Mouse (Mus musculus): Measurements from ENCODE around the gene Hist1h2bj. TPM values are rescaled to one million over a fixed set of nuclear protein-coding genes. Genes with fewer than 3 reads are reported as not detected.

Gene Hist1h2bj
- 1 to 10 TPM; 2.3 to 3.4 TPM for total RNA-seq (2021)
- long read RNA-seq, experiment 1, partial matches to known transcripts, result 0 of 4 reads
- long read RNA-seq, experiment 1, other reads (novel, unspliced or antisense), result 4 of 4 reads
- long read RNA-seq, experiment 2, result 0 reads

DNA sequence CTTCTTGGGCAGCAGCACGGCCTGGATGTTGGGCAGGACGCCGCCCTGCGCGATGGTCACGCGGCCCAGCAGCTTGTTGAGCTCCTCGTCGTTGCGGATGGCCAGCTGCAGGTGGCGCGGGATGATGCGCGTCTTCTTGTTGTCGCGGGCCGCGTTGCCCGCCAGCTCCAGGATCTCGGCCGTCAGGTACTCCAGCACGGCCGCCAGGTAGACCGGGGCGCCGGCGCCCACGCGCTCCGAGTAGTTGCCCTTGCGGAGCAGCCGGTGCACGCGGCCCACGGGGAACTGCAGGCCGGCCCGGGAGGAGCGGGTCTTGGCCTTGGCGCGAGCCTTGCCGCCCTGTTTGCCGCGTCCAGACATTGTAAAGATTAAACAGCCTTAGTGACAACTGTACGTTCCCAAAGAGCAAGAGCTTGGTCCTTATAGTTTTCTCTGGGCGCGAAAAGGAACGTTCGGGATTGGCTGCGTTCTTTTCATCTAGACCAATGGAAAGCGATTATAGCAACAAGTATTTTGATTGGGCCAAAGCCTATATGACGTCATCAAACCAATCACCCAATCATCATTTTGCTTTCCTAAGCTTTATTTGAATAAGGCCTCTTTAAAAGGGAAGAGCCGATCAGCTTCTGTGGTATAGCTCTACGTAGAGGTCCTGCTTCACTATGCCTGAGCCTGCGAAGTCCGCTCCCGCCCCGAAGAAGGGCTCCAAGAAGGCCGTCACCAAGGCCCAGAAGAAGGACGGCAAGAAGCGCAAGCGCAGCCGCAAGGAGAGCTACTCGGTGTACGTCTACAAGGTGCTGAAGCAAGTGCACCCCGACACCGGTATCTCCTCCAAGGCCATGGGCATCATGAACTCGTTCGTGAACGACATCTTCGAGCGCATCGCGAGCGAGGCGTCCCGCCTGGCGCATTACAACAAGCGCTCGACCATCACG lies at the start of gene Hist1h2bj, which contains the start of gene Hist1h2ag:
Hist1h2bj (plus strand) TSS at position 647 of the 935 bp plus-strand sequence.
Hist1h2ag (minus strand) TSS at position 377 of the 935 bp plus-strand sequence.
- intact Hi-C loops (cut with DNase I), result loop anchor here (5.0 kb wide), 4 partner anchors 266 to 1704 kb away; partner anchors contain the start of genes Hist1h1e, Hist1h2bb, Hist1h2be and Hist1h3c
- peak; percentile 76 for DNase-seq
- peak within 1 kb of the TSS; percentile 81 for H3K27ac ChIP-seq
- peak within 1 kb of the TSS; percentile 71 for H3K4me3 ChIP-seq

DNA sequence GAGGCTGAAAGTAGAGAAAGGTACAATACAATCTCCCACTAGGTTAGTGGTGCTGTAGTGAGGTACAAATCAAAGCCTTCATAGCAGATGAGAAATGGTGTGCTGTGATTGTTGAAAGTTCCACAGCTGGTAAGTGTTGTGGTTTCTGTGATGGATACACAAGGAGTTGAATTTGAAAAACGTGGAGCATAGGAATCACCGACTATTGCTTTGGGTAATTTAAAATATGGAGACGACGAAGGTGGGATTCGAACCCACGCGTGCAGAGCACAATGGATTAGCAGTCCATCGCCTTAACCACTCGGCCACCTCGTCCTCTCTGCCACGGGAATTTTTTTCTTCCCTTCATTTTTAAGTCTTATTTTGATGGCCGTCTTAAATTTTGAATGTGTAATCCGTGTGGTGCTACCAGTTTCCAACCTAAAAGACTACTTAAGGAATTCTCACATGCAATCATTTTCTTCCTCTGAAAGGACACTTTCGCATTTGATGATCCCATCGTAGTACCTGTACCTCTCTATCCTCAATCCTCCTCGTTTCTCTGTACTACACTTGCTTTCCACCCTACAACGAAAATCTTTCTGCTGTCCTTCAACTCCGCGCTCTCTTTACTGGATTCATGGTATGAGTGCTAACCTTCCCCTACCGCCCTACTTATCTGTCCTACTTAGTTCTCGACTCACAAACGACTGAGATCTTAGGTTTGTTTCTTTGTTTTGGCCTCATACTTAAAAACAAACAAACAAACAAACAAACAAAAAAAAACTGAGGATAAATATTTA lies 48.9 kb upstream of the Hist1h2bj start:
- TF ChIP-seq CTCF (IDR thresholded peaks at IDR 0.05), result no peak
- H3K4me3 ChIP-seq, result no peak overlapping the region
- intact Hi-C loops (cut with DNase I), result no loop called here
- H3K27ac ChIP-seq, result no peak overlapping the region
- no peak for DNase-seq

DNA sequence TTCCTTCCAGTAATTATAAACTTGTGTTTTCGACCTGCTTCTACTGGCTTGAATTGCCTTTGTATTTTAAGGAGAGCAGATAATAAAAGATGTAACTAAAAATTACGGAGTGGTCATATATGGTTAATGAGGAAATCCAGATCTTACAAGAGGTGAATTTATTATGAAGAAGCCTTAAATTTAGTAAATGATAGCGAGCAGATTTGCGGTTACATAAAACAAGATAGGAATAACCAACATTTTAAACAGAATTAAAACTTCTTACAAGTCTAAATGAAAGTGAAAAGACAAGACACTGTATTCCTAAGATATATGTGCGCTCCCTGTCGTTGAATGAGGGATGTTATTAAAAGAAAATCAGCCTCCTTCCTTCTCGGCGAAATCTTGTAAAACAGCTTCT lies 48.1 kb upstream of the Hist1h2bj start:
- no peak for TF ChIP-seq CTCF (IDR thresholded peaks at IDR 0.05)
- no peak for DNase-seq
- H3K4me3 ChIP-seq, result peak overlapping the region; percentile 64
- no peak overlapping the region for H3K27ac ChIP-seq
- intact Hi-C loops (cut with DNase I), result no loop called here

DNA sequence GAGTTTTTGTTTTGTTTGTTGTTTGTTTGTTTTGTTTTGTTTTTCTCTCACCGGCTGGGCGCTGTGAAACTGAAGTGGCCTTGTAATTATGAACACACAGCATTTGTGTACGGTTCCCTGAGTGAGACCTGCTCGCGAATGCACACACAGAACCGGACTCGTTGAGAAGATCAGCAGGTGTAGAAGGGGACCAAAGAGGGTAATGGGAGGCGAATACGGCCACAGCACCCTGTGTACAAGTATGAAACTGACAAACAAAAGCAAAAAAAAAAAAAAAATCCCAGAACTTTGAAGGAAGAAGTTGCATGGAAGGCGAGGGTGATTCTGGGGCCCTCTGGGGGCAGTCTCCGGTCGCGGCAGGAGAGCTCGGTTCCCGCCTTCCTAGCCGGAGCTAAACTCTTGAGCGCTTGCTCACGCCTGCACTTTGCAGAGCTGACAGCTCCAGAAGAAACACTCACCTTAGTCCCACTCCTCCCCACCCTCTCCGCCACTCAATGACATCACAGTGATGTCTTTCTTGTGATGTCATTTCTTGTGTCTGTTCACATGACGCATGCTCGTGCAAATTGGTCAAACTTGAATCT lies 47.6 kb upstream of the Hist1h2bj start:
- TF ChIP-seq CTCF (IDR thresholded peaks at IDR 0.05), result peak; percentile 13; the same call in 1 of the 2 replicates
- intact Hi-C loops (cut with DNase I), result no loop called here
- H3K4me3 ChIP-seq, result peak overlapping the region; percentile 64
- no peak overlapping the region for H3K27ac ChIP-seq
- DNase-seq, result no peak

DNA sequence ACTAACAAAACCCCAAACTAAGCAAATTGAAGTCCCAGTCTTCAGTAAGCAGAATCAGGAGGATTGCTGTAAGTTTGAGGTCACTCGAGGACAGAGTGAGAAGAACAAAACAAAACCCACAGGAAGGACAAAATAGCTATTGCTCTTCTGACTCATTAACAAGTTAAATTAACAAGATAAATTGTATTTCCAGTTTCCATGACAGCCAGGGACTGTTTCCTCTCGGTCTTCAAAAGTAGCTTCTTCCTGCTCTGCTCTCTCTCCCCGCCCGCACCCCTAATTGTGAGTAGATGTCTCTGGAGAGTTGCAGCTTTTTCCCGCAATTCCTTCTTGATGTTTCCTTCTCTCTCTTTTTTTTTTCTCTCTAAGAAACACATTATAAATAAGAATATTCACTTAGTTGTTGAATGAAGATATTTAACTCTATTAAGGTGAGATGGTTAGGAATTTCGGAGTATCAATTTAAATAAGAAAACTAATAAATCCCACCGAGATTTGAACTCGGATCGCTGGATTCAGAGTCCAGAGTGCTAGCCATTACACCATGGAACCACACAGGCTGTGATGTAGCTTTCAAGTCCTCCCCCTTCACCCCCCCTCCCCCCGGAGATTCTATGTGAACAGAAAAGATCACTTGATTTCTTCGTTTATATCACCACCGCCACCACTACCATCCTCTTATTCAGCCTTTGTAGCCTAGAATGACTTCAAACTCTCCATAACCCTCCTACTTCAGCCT lies 46.7 kb upstream of the Hist1h2bj start:
- intact Hi-C loops (cut with DNase I), result no loop called here

DNA sequence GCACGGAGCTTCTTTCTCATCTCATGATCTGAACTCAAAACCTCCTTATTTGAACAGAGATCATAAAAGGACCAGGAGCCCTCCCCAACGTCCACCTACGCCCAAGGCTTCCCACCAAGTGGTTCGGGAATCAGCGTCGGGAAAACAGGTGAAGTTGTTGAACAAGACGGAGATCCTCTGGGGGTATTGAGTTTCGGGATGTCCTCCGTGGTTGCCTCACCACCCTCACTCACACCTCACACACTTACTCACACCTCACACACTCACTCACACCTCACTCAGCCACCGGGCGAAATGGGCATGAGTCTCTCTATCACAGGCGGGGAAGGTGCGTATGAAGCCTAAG lies 46.2 kb upstream of the Hist1h2bj start:
- Histone ChIP-seq H3K4me3 (peak overlapping the region; percentile 64), H3K27ac (no peak overlapping the region)
- intact Hi-C loops (cut with DNase I), result no loop called here
- no peak for DNase-seq
- no peak for TF ChIP-seq CTCF (IDR thresholded peaks at IDR 0.05)

More for the DNA sequence above, 46.7 kb upstream of the Hist1h2bj start:
- DNase-seq, result no peak
- Histone ChIP-seq H3K4me3 (peak overlapping the region; percentile 64), H3K27ac (no peak overlapping the region)
- no peak for TF ChIP-seq CTCF (IDR thresholded peaks at IDR 0.05)

DNA sequence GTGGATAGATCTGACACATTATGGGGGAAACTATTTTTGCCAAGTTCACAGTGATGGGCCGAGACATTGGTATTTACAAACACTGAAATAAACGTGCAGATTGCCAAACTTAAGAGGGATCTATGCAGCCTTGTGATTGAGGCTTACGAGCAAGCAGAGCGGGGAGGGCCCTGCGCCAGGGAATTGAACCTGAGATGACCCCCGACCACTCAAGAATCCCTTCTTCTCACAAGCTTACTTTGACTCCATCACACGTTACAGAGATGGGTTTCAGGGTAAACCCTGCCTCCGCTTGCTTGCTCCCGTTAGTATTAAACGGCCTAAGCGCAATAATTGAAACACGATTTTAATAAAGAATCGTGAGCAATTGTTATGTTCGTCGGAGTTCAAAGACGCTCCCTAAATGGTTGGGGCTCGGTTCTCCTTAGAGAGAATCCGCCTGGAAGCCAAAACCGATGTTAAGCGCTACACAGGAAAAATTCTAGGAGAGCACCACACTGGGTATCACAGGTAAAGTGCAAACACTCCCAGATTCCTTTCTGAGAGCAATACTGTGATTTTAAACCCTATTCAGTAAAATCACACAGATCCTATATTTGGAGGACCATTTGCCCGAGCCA lies 45.7 kb upstream of the Hist1h2bj start:
- DNase-seq, result no peak
- Histone ChIP-seq H3K4me3 (peak overlapping the region; percentile 64; the same call in 1 of the 2 replicates), H3K27ac (no peak overlapping the region)
- TF ChIP-seq CTCF (IDR thresholded peaks at IDR 0.05), result no peak
- intact Hi-C loops (cut with DNase I), result no loop called here

DNA sequence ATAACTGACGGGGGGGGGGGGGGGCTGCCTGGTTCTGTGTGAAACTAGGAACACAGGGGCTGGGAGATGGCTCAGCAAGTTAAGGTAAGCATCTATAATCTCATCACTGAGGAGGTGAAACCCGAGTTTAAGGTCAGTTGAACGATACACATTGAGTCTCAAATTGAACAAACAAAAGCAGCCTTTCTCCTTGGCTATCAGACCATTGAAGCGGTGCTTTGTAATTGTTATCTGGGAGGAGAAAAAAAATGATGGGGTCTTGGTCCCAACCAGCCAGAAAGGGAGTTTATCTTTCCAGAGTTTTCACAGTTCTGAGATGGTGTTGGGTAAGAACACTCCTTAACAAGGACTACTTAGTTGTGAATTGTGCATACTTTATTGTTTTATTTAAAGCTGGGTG lies 45.2 kb upstream of the Hist1h2bj start:
- TF ChIP-seq CTCF (IDR thresholded peaks at IDR 0.05), result no peak
- Histone ChIP-seq H3K4me3 (no peak overlapping the region), H3K27ac (no peak overlapping the region)
- no peak for DNase-seq
- intact Hi-C loops (cut with DNase I), result no loop called here

DNA sequence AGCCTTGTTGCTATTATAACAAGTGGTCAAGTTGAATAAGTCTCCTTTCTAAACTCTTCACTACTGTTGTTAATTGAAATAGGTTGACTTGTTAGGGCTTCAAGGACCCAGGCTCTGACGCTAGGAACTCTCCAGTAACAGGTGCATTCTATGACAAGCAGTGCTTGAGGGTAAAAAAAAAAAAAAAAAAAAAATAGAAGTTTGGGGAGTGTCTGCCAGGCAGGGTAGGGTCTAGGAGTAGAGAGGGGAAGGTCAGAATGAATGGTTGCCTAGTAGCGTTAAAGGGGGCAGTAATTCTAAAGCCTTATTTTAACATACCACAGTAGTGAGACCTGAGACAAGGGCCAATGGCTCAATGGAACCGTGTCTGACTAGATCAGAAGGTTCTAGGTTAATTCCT lies 44.6 kb upstream of the Hist1h2bj start:
- Histone ChIP-seq H3K4me3 (no peak overlapping the region), H3K27ac (no peak overlapping the region)
- intact Hi-C loops (cut with DNase I), result no loop called here
- DNase-seq, result no peak
- TF ChIP-seq CTCF (IDR thresholded peaks at IDR 0.05), result no peak

DNA sequence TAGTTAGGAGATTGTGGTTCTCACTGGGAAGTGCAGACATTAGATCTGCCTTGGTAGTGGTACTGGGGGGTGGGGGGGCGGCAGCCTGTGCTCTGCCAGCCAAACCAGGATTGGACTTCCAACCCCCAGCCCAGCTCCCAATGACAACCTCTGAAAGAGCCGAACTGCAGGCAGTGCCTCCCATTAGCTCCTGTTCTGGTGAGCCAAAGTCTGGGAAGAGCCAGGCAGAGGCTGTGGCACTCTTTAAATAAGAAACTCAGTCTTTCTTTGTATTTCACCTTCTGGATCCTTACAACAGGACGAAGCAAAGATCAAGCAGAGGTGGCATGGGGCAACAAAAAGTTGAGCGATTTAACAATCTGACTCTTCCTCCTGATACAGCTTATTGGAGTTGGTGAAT lies 43.9 kb upstream of the Hist1h2bj start:
- intact Hi-C loops (cut with DNase I), result no loop called here
- H3K4me3 ChIP-seq, result no peak overlapping the region
- no peak for DNase-seq
- TF ChIP-seq CTCF (IDR thresholded peaks at IDR 0.05), result no peak
- H3K27ac ChIP-seq, result no peak overlapping the region

DNA sequence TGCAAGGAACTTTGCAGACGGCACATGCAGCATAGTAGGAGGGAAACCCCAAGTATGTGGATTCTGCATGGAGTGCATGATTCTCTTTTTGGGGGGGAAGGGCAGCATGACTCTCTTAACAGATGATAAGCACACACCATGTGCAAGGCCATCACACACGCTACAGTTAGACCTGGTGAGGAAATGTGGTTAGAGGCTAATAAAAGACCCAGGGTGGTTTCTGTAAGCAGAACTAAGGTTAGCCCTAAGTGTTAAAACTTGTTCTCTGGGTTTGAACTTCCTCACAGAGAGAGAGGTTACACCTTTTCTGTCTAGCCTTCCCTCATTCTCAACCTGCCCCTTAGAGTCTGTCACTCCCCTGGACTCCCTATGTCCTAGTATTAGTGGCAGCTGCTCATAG lies 41.7 kb upstream of the Hist1h2bj start:
- Histone ChIP-seq H3K4me3 (no peak overlapping the region), H3K27ac (no peak overlapping the region)
- TF ChIP-seq CTCF (IDR thresholded peaks at IDR 0.05), result no peak
- intact Hi-C loops (cut with DNase I), result no loop called here
- no peak for DNase-seq
